Mouse (Mus musculus) induced T-regulatory cell, adult 2 months (primary cell): ENCODE data around the gene Galnt4.

Experiments used
- DNase-seq: peaks from one replicate; pipeline ENCODE4 v3.0.0-alpha.2; 2012; ENCODE audit warnings: low read depth

Galnt4 gene

GRCm38 (mm10) chr10:99115471-99116236 is 7.7 kb downstream of the Galnt4 start:
- DNase-seq: peak; percentile 44

- no peak for DNase-seq
Observed at GRCm38 (mm10) chr10:99116237-99116632, 8.3 kb downstream of the Galnt4 start.

GRCm38 (mm10) chr10:99116650-99117615 is 9.0 kb downstream of the Galnt4 start:
- peak; percentile 52 for DNase-seq

GRCm38 (mm10) chr10:99117876-99118275 is 9.9 kb downstream of the Galnt4 start:
- DNase-seq: no peak

GRCm38 (mm10) chr10:99118697-99119096 is 10.7 kb downstream of the Galnt4 start:
- DNase-seq: no peak

- DNase-seq: no peak
Observed at GRCm38 (mm10) chr10:99119471-99119870, 11.5 kb downstream of the Galnt4 start.

GRCm38 (mm10) chr10:99126225-99126624 is 18.3 kb downstream of the Galnt4 start, which contains the start of gene Phxr2:
Gene Phxr2 (minus strand): TSS chr10:99126325.
- no peak for DNase-seq

- peak; percentile 71 for DNase-seq
Observed at GRCm38 (mm10) chr10:99126954-99127353, 19.0 kb downstream of the Galnt4 start.

GRCm38 (mm10) chr10:99127691-99128261 is 19.8 kb downstream of the Galnt4 start:
- peak; percentile 65 for DNase-seq

GRCm38 (mm10) chr10:99130611-99131010 is 22.7 kb downstream of the Galnt4 start:
- no peak for DNase-seq

- DNase-seq: no peak
Observed at GRCm38 (mm10) chr10:99131298-99131697, 23.3 kb downstream of the Galnt4 start.

GRCm38 (mm10) chr10:99132189-99132588 is 24.2 kb downstream of the Galnt4 start:
- DNase-seq: no peak

GRCm38 (mm10) chr10:99132595-99133272 is 24.8 kb downstream of the Galnt4 start:
- DNase-seq: no peak

GRCm38 (mm10) chr10:99133321-99133875 is 25.4 kb downstream of the Galnt4 start:
- DNase-seq: no peak

- no peak for DNase-seq
Observed at GRCm38 (mm10) chr10:99136337-99136736, 28.4 kb downstream of the Galnt4 start.

- no peak for DNase-seq
Observed at GRCm38 (mm10) chr10:99145611-99146010, 37.7 kb downstream of the Galnt4 start.

- DNase-seq: no peak
Observed at GRCm38 (mm10) chr10:99146596-99146995, 38.6 kb downstream of the Galnt4 start.

GRCm38 (mm10) chr10:99150016-99150415 is 42.1 kb downstream of the Galnt4 start:
- DNase-seq: no peak

- no peak for DNase-seq
Observed at GRCm38 (mm10) chr10:99151580-99151979, 43.6 kb downstream of the Galnt4 start.

GRCm38 (mm10) chr10:99152063-99152462 is 44.1 kb downstream of the Galnt4 start:
- DNase-seq: peak; percentile 73

GRCm38 (mm10) chr10:99154635-99155034 is 46.7 kb downstream of the Galnt4 start:
- no peak for DNase-seq
